Mouse (Mus musculus) cerebellum, adult 2 months (tissue): ENCODE data around the gene Slc8a2. TPM values are rescaled to one million over a fixed set of nuclear protein-coding genes. Genes with fewer than 3 reads are reported as not detected.
A peak's percentile ranks its signal among the peaks of the same experiment; 100 is the strongest.

Experiments used
- DNase-seq, 2 experiments: peaks; one replicate each; pipeline ENCODE4 v3.0.0; 2021
- H3K27ac ChIP-seq: fragments of 200-500 bp; 2 replicates; pipeline ENCODE4 v1.5.1; 2012; ENCODE audit warnings: low read length, control low read depth, inconsistent platforms; ENCODE audit not compliant: insufficient read depth
- H3K27me3 ChIP-seq: fragments of 200-500 bp; 2 replicates; pipeline ENCODE4 v1.6.1; 2012; ENCODE audit warnings: inconsistent platforms, mild to moderate bottlenecking, low read length, moderate library complexity; ENCODE audit not compliant: control insufficient read depth, insufficient read depth
- H3K4me1 ChIP-seq: fragments of 200-500 bp; 2 replicates; pipeline ENCODE4 v1.6.1; 2011; ENCODE audit warnings: low read length; ENCODE audit not compliant: control insufficient read depth, insufficient read depth
- H3K4me3 ChIP-seq: fragments of 200-500 bp; replicated peaks from 2 replicates; pipeline ENCODE3; 2011; ENCODE audit warnings: mild to moderate bottlenecking, low read depth, low read length, control low read depth; ENCODE audit not compliant: insufficient read depth
- CTCF ChIP-seq: fragments of 200-500 bp; IDR thresholded peaks from 2 replicates; pipeline ENCODE4 v1.5.1; 2011; ENCODE audit warnings: low read depth, mild to moderate bottlenecking, control low read depth, low read length, moderate library complexity, borderline replicate concordance; ENCODE audit not compliant: insufficient read depth
- POLR2A ChIP-seq: fragments of 200-500 bp; IDR thresholded peaks from 2 replicates; pipeline ENCODE4 v1.6.1; 2011; ENCODE audit warnings: low read length, control low read depth, borderline replicate concordance; ENCODE audit not compliant: insufficient read depth
- WGBS: fragments of 180-500 bp; shearing (Covaris S2); methylation state at CpG from one replicate; pipeline ENCODE4 v1.1.7; 2018; 5-methylcytosine and 5-hydroxymethylcytosine counted together
- polyA plus RNA-seq: library from polyadenylated mRNA; depleted of rRNA; stranded (reverse); fragments of >200 nt; gene quantifications from 2 replicates; pipeline ENCODE4 v1.2.3, GENCODE M21; 2012

Gene Slc8a2
- polyA plus RNA-seq, 1 experiment = 84.6 TPM

DNA sequence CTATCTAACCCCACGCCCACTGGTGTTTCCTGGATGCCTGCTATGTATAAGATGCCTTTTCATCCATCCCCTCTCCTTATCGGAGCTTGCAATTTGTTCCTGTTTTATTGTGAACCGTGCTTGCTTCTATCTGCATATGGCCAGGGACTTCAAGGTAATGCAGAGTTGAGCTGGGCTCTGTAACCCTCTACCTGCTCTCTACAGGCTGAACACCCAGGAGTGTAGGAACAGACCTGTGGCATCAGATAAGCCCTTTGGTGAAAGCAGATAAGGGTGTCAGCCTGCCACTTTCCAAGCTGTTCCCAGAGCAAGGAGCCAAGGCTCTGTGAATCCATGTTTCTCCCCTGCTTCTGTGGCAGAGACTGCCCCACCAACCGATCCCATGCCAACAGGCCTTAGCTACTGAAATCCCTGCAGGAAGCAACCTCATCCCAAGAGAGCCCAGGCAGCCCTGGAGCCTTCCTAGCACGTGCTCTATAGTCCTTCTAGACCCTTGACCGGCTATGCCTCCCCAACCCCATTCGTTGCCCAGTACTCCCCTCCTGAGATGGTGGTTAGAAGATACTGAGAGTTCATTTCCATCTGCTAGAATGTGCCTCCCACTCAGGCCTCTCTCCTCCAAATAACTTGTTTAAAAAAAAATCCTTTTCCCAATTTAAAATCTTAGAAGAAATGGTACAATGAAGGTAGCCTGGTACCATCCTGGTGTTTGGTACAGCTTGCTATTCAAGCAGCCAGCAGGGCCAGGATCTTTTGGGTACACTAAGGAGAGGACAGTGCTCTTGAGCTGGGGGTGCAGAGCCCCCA lies 18.1 kb upstream of the Slc8a2 start:
- no peak for DNase-seq
- H3K4me1 ChIP-seq = peaks cover 57% of the 10 kb centered on the region
- TF ChIP-seq POLR2A (no peak), CTCF (no peak)
- WGBS = 70% methylated on average over 7 of the region's 7 CpGs
- H3K27ac ChIP-seq = 0 out of 2 replicates have a peak overlapping the region, but pooled peaks have one; percentile 59
- no peak overlapping the region for H3K4me3 ChIP-seq
- H3K27me3 ChIP-seq = no peaks in the 10 kb centered on the region

DNA sequence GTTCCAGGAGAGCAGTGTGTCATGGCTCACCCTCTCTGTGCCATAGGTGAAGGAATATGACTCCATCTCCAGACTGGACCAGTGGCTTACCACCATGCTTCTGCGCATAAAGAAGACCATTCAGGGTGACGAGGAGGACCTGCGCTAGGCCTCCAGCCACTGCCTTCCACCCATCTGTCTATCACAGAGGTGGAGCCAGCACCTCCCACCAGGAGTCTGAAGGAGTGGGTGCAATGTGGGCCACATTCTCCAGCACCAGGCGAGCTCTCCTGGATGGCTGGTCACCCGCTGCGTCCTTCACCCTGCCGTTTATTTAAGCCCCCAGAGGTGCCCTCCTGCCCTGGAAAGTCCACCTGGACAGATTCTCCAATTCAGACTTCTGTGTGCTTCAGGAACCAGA lies 13.2 kb upstream of the Slc8a2 start:
- Histone ChIP-seq H3K4me3 (no peak overlapping the region), H3K27me3 (no peaks in the 10 kb centered on the region), H3K4me1 (peaks cover 28% of the 10 kb centered on the region), H3K27ac (no peak overlapping the region)
- 79% methylated on average over 7 of the region's 7 CpGs for WGBS
- DNase-seq = no peak
- TF ChIP-seq CTCF (no peak), POLR2A (no peak)

DNA sequence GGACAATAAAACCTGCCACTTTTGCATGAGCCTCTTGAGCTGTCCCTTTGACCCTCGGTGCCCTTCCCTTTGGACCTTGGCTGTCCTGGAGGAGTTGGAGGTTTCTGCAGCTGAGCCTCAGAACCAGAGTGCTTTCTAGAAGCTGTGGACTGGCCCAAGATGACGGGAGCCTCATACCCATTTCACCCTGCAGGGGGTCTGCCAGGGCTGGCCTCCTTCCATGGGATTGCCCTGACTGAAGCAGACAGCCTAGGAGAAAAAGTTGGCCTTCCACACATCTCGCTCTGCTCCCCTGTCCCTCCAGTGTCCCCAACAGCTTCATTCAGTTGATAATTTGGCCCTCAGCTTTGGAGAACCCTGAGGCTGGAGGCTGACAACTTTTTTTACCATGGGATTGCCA lies 12.5 kb upstream of the Slc8a2 start:
- peak; percentile 61 to 72 for DNase-seq
- Histone ChIP-seq H3K27ac (no peak overlapping the region), H3K4me1 (peaks cover 23% of the 10 kb centered on the region), H3K27me3 (no peaks in the 10 kb centered on the region), H3K4me3 (no peak overlapping the region)
- TF ChIP-seq CTCF (no peak), POLR2A (no peak)
- WGBS = 45% methylated on average over 3 of the region's 3 CpGs

DNA sequence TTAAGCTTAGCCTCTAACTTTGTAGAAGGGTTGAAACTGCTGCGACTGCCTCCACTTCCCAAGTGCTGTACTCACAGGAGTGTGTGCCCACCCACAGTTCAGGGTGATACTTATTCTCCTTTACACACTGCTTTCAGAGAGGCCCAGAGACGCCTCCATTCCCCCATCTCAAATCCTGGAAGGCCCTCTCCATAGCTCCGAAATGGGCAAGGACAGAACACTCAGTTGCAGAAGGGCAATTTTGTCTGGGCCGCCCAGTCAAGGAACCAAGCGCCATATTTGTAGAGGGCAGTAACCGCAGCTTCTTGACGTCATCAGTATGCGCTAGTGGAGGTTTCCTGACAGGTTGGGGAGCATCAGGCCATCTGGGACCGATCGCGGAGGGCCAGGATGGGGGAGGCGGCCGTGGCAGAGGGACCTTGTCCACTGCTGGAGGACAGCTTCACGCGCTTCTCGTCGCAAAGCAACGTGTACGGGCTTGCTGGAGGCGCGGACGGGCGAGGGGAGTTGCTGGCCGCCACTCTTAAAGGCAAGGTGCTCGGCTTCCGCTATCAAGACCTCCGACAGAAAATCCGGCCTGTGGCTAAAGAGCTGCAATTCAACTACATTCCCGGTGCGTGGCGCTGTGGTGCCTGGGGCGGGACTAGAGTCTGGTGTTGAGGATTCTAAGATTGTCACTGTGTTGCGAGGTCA lies 9.9 kb upstream of the Slc8a2 start, which contains the start of gene Kptn:
TSS of gene Kptn (plus strand) at position 327 of the 693 bp plus-strand sequence.
- WGBS = 1% methylated on average over 33 of the region's 33 CpGs
- Histone ChIP-seq H3K4me3 (peak within 1 kb of the TSS; percentile 59), H3K27ac (peak within 1 kb of the TSS; percentile 62), H3K4me1 (peaks cover 16% of the 10 kb centered on the region), H3K27me3 (no peaks in the 10 kb centered on the region)
- peak; percentile 91 to 98 for DNase-seq
- TF ChIP-seq CTCF = peak; percentile 95
- peak; percentile 39; the same call in 1 of the 2 replicates for TF ChIP-seq POLR2A

DNA sequence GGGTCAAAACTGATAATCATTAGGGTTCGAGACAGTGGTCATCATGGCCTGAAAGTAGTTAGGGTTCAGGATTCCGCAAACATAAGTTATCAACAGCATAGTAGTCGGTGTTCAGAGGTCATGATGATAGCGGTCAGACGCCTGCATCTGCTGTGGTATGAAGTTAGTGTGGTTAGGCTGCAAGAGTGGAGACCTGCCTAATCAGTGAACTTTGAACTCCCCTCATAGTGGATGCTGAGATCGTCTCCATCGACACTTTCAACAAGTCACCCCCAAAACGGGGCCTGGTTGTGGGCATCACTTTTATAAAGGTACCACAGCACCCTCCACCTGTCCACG lies 9.4 kb upstream of the Slc8a2 start:
- no peaks in the 10 kb centered on the region for H3K27me3 ChIP-seq
- no peak overlapping the region for H3K27ac ChIP-seq
- DNase-seq = no peak
- H3K4me3 ChIP-seq = peak overlapping the region; percentile 59
- peaks cover 16% of the 10 kb centered on the region for H3K4me1 ChIP-seq
- TF ChIP-seq POLR2A (no peak), CTCF (no peak)
- WGBS = 41% methylated on average over 9 of the region's 9 CpGs

DNA sequence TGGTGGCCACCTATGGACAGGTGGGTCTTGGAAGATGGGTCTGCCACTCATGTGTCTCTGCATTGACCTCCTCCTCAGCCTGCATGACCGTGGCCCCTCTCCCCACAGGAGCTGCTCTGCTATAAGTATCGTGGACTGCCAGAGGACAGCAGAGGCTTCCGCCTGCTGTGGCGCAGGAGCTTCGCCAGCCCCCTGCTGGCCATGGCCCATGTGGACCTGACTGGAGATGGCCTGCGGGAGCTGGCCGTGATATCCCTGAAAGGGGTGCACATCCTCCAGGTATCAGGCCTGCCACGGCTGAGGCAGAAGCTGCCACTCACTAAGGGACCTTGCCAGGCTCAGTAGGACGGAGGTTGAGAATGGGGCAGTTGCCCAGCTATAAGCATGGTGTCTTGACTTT lies 3.8 kb upstream of the Slc8a2 start:
- Histone ChIP-seq H3K4me1 (peaks cover 25% of the 10 kb centered on the region), H3K27me3 (no peaks in the 10 kb centered on the region), H3K27ac (peak overlapping the region; percentile 20; the same call in 1 of the 2 replicates), H3K4me3 (no peak overlapping the region)
- 0 out of 2 replicates have a peak, but pooled peaks have one; percentile 25 for TF ChIP-seq CTCF
- no peak for TF ChIP-seq POLR2A
- WGBS = 19% methylated on average over 9 of the region's 9 CpGs
- DNase-seq = peak in 1 of 2 experiments; percentile 45

DNA sequence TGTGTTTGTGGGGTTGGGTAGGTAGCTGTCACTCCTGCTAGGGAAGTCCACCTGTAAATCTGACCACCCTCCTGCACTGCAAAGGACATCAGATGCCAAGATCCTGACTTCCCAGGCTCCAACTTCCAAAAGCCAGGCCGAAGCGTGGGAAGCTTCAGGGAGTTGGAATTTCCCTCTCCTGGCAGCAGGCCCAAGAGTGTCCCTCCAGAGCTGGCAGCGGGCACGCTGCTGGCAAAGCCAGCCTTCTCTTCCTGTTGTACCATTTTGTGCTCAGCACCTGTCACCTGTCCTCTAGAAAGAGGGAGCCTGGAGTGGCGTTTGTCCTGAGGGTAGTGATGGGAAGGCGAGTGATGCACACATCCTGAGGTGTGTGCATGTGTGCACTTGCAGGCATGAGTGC lies 1.3 kb upstream of the Slc8a2 start:
- no peak for TF ChIP-seq CTCF
- peak; percentile 57; the same call in 1 of the 2 replicates for TF ChIP-seq POLR2A
- peaks cover 25% of the 10 kb centered on the region for H3K4me1 ChIP-seq
- 6% methylated on average over 6 of the region's 6 CpGs for WGBS
- no peaks in the 10 kb centered on the region for H3K27me3 ChIP-seq
- H3K4me3 ChIP-seq = peak overlapping the region; percentile 97
- peak overlapping the region; percentile 96 for H3K27ac ChIP-seq
- peak; percentile 95 to 97 for DNase-seq

DNA sequence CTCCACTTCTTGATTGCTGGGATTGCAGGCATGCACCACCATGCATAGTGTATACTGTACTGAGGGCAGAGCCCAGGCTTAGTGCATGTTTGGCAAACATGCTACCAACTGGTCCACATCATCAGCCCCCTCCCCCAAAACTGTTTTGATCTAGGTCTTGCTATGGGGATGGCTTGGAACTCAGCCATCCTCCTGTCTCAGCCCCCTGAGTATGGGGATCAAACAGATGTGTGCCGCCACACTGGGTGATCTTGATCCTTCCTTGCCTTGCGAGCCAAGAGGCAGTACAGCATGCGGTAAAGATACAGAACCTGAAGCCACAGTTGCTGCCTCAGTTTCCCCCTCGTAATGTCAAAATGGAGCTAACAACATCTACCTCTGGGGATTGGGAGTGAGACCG lies 727 bp upstream of the Slc8a2 start:
- Histone ChIP-seq H3K27ac (peak overlapping the region; percentile 96), H3K27me3 (no peaks in the 10 kb centered on the region), H3K4me1 (peaks cover 30% of the 10 kb centered on the region), H3K4me3 (peak overlapping the region; percentile 97)
- no peak for TF ChIP-seq CTCF
- no peak for TF ChIP-seq POLR2A
- WGBS = 17% methylated on average over 5 of the region's 5 CpGs
- DNase-seq = no peak
